Mouse (Mus musculus) stomach, postnatal 0 days (tissue): ENCODE data around the gene Satb2. TPM values are rescaled to one million over a fixed set of nuclear protein-coding genes. Genes with fewer than 3 reads are reported as not detected.
A peak's percentile ranks its signal among the peaks of the same experiment; 100 is the strongest.

Source experiments
- ATAC-seq: fragments of 200-750 bp; cut with Nextera tagmentation; 2 replicates; pipeline ENCODE4 v1.8.0; 2017; ENCODE audit not compliant: low FRiP score, low TSS enrichment
- DNase-seq: peaks from one replicate; pipeline ENCODE4 v3.0.0-alpha.2; 2016; ENCODE audit warnings: low spot score
- H3K27ac ChIP-seq: fragments of 300-500 bp; sonication (generic); replicated peaks from 2 replicates; pipeline ENCODE4 v1.5.1; 2014; ENCODE audit warnings: mild to moderate bottlenecking, control low read depth
- H3K27me3 ChIP-seq: fragments of 300-500 bp; sonication (generic); 2 replicates; pipeline ENCODE4 v1.6.1; 2014; ENCODE audit warnings: low read length; ENCODE audit not compliant: control insufficient read depth, insufficient read depth
- H3K36me3 ChIP-seq: fragments of 300-500 bp; sonication (generic); 2 replicates; pipeline ENCODE4 v1.6.1; 2014; ENCODE audit warnings: low read length, mixed read lengths; ENCODE audit not compliant: control insufficient read depth, insufficient read depth
- H3K4me1 ChIP-seq: fragments of 300-500 bp; sonication (generic); replicated peaks from 2 replicates; pipeline ENCODE4 v1.6.1; 2014; ENCODE audit warnings: antibody characterized with exemption; ENCODE audit not compliant: control insufficient read depth, insufficient read depth
- H3K4me2 ChIP-seq: fragments of 300-500 bp; sonication (generic); replicated peaks from 2 replicates; pipeline ENCODE4 v1.6.1; 2014; ENCODE audit warnings: low read depth, mild to moderate bottlenecking, control low read depth, moderate library complexity
- H3K4me3 ChIP-seq: fragments of 300-500 bp; sonication (generic); 2 replicates; pipeline ENCODE4 v1.5.1; 2014; ENCODE audit warnings: low read depth, low read length, control low read depth
- H3K9ac ChIP-seq: fragments of 300-500 bp; sonication (generic); 2 replicates; pipeline ENCODE4 v1.6.1; 2014; ENCODE audit warnings: mild to moderate bottlenecking, low read length, control low read depth, mixed read lengths
- H3K9me3 ChIP-seq: fragments of 300-500 bp; sonication (generic); 2 replicates; pipeline ENCODE4 v1.6.1; 2016; ENCODE audit warnings: low read length; ENCODE audit not compliant: control insufficient read depth
- CTCF ChIP-seq: IDR thresholded peaks from 2 replicates; pipeline ENCODE4 v1.5.1; 2016; ENCODE audit warnings: antibody characterized with exemption, low read depth, mild to moderate bottlenecking, moderate library complexity
- EP300 ChIP-seq: optimal IDR thresholded peaks from 2 replicates; pipeline ENCODE3; 2016; ENCODE audit warnings: antibody characterized with exemption
- WGBS: fragments of 180-500 bp; shearing (Covaris S2); extraction: QIAGEN DNeasy Blood & Tissue Kit; methylation state at CpG from one replicate; pipeline ENCODE4 v1.1.7; 2014; 5-methylcytosine and 5-hydroxymethylcytosine counted together
- microRNA-seq: library from miRNA; unstranded; fragments of <30 nt; microRNA quantifications from one replicate; pipeline ENCODE4, GENCODE M21; 2016
- polyA plus RNA-seq: library from polyadenylated mRNA; unstranded; fragments of >200 nt; fragmentation: Nextera tagmentation; extraction: Ambion mirVana; gene quantifications from 2 replicates; pipeline ENCODE4 v1.2.1, GENCODE M21; 2015

The Satb2 gene
- polyA plus RNA-seq, 1 experiment from 2014 or later: 0.17 TPM

DNA sequence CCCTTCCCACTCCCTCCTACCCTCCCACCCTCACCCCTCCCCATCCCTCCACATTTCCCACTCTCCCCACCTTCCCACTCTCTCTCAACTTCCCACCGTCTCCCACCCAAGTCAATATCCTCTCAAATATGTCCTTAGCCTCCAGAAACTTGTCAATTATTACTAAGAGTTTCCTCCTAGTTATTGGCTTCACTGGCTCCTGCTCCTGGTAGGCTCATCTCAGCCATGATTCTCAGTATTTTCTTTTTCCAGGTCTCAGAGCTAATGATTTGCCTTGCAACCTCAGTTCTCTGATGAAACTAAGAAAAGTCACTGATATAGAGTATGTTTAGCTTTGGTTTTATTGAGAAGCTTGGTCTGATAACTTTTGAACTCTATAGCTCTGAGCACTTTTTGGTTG, 214.2 kb downstream of the Satb2 start:
- TF ChIP-seq CTCF: no peak
- TF ChIP-seq EP300: no peak
- WGBS: 75% methylated on average over 1 of the region's 1 CpGs
- no peak for DNase-seq
- no peaks in the 10 kb centered on the region for H3K4me1 ChIP-seq
- H3K4me2 ChIP-seq: no peak overlapping the region
- ATAC-seq: no peak
- no peaks in the 10 kb centered on the region for H3K9me3 ChIP-seq
- no peak overlapping the region for H3K4me3 ChIP-seq
- no peak overlapping the region for H3K27ac ChIP-seq
- no peaks in the 10 kb centered on the region for H3K27me3 ChIP-seq
- no peaks in the 10 kb centered on the region for H3K36me3 ChIP-seq
- no peak overlapping the region for H3K9ac ChIP-seq

DNA sequence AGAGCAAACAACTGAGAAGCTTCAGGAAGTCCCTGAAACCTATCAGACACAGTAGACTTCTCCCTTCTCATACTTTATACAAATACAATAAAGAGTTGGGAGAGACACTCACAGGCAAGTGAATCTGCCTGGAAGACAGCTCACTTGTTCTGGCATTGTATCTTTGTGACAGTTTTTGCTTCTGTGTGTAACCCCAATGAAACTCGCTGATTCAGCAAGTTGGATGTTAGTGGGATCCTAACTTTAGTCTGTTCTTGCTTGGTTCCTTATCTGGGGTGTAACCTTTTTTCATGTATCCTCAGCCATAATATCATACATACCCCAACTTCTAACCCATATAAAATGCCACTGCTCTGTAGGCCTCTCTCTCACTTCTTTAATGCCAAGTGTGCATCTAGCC, 216.9 kb downstream of the Satb2 start:
- TF ChIP-seq CTCF: no peak
- no peak for TF ChIP-seq EP300

DNA sequence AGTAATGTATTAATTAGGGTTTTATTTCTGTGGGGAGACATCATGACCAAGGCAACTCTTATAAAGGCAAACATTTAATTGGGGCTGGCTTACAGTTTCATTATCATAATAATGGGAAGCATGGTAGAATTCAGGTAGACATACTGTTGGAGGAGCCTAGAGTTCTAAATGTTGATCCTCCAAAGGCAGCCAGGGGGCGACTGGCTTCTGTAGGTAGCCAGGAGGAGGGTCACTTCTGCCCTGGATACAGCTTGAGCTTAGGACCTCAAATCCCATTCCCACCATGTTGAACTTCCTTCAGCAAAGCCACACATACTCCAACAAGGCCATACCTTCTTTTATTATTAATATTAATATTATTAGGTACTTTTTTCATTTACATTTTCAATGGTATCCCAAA, 225.2 kb downstream of the Satb2 start:
- DNase-seq (no peak), ATAC-seq (no peak)
- Histone ChIP-seq H3K4me2 (no peak overlapping the region), H3K4me3 (no peak overlapping the region), H3K9me3 (no peaks in the 10 kb centered on the region), H3K4me1 (no peaks in the 10 kb centered on the region), H3K36me3 (no peaks in the 10 kb centered on the region), H3K27ac (no peak overlapping the region), H3K27me3 (no peaks in the 10 kb centered on the region), H3K9ac (no peak overlapping the region)
- 41% methylated on average over 1 of the region's 1 CpGs for WGBS
- TF ChIP-seq EP300 (no peak), CTCF (0 out of 2 replicates have a peak, but pooled peaks have one; percentile 18)

More for the DNA sequence above, 216.9 kb downstream of the Satb2 start:
- no peak overlapping the region for H3K9ac ChIP-seq
- no peak for ATAC-seq
- H3K27ac ChIP-seq: no peak overlapping the region
- no peak overlapping the region for H3K4me3 ChIP-seq
- no peaks in the 10 kb centered on the region for H3K27me3 ChIP-seq
- H3K9me3 ChIP-seq: no peaks in the 10 kb centered on the region
- no peak overlapping the region for H3K4me2 ChIP-seq
- no peaks in the 10 kb centered on the region for H3K36me3 ChIP-seq
- DNase-seq: no peak
- no peaks in the 10 kb centered on the region for H3K4me1 ChIP-seq
- 81% methylated on average over 1 of the region's 1 CpGs for WGBS

DNA sequence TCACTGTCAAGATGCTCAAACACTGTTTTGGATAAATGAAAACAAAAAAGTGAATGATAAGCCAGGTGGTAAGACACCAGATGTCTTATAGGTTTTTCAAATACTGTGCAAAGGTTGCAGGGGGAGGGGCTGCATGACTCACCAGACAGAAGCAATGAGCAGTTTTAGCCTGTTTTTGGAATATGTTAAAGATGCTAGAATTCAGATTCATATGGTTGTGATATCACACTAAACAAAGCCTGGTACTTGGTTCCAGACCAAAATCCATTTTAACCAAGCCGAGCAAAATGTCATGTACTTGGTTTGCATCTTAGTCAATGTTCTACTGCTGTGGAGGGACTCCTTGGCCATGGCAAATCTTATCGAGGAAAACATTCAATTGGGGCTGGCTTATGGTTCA, 227.8 kb downstream of the Satb2 start:
- WGBS: 84% methylated on average over 2 of the region's 2 CpGs

DNA sequence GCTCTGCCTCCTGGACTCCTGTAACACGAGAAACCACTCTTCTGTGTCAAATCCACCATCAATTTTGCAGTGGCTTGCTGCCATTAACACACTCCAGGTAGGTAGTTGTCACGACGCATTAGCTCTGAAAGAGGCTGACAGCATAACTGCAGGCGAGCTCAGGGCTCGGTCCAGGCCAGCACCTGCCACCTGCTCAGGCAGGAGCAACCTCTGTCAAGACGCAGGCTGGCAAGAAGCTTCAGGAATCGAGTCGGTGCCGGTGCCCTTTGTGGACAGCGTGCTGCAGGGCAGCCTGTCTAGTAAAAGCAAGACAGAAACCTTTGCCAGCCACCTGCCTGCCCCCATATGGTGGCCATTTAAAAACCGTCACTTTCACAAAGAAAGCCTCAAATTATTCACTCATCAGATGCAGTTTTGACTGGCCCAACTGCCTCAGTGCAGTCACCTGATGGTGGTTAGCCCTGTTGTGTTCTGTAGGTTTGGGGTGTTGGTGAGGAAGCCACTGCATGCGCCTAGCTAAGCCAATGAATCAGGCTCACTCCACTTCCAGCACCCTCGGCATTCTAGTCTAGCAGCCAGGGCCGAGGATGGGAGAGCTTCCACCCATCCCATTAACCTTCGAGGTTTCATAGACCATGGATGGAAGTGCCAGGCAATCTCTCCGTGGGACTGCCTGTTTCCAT, 228.7 kb downstream of the Satb2 start:
- no peak for TF ChIP-seq EP300
- TF ChIP-seq CTCF: no peak
- H3K9me3 ChIP-seq: no peaks in the 10 kb centered on the region
- H3K36me3 ChIP-seq: no peaks in the 10 kb centered on the region
- H3K4me1 ChIP-seq: no peaks in the 10 kb centered on the region
- 81% methylated on average over 16 of the region's 16 CpGs for WGBS
- H3K9ac ChIP-seq: no peak overlapping the region
- no peak overlapping the region for H3K4me3 ChIP-seq
- H3K4me2 ChIP-seq: no peak overlapping the region
- no peak for ATAC-seq
- no peaks in the 10 kb centered on the region for H3K27me3 ChIP-seq
- H3K27ac ChIP-seq: no peak overlapping the region
- no peak for DNase-seq

More for the DNA sequence above, 227.8 kb downstream of the Satb2 start:
- Histone ChIP-seq H3K27me3 (no peaks in the 10 kb centered on the region), H3K4me1 (no peaks in the 10 kb centered on the region), H3K9ac (no peak overlapping the region), H3K9me3 (no peaks in the 10 kb centered on the region), H3K4me2 (no peak overlapping the region), H3K27ac (no peak overlapping the region), H3K36me3 (no peaks in the 10 kb centered on the region), H3K4me3 (no peak overlapping the region)
- TF ChIP-seq EP300: no peak
- no peak for TF ChIP-seq CTCF
- ATAC-seq: no peak
- no peak for DNase-seq

DNA sequence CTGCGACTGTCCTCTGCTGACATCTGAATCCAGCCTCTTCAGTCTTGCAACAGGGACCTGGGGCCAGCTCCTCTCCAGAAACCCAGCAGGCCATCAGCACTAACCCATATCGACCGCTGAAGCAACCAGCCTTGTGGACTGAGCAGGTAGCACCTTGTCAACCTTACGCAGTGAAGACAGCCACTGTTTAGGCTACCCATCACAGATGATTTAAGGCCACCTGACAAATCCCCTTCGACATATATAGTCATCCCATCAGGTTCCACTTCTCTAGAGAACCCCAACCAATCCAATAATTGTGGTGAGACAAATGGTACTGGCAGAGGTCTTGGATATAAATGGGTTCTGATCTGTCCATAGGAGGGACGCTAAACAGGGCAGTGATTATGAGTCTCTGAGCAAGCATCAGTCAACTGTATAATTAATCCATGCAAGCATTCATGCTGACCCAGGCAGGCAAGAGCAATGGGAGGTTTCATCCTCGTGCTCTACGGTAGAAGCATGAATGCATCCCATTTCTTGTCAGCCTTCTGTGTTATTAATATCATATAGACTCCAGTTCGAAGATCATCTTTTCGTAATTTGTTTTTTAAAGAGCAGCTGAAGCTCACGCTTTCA, 229.5 kb downstream of the Satb2 start:
- no peaks in the 10 kb centered on the region for H3K9me3 ChIP-seq
- no peak for DNase-seq
- H3K4me3 ChIP-seq: no peak overlapping the region
- H3K27me3 ChIP-seq: no peaks in the 10 kb centered on the region
- TF ChIP-seq EP300 (no peak), CTCF (no peak)
- no peak overlapping the region for H3K27ac ChIP-seq
- no peaks in the 10 kb centered on the region for H3K36me3 ChIP-seq
- H3K9ac ChIP-seq: no peak overlapping the region
- no peak for ATAC-seq
- H3K4me2 ChIP-seq: no peak overlapping the region
- H3K4me1 ChIP-seq: no peaks in the 10 kb centered on the region
- 80% methylated on average over 11 of the region's 11 CpGs for WGBS

Small RNAs within 50 kb of the gene (microRNA-seq; reads per million reads assigned to microRNA genes)
- gene Gm23943: not detected
